In the genomic region with DNA sequence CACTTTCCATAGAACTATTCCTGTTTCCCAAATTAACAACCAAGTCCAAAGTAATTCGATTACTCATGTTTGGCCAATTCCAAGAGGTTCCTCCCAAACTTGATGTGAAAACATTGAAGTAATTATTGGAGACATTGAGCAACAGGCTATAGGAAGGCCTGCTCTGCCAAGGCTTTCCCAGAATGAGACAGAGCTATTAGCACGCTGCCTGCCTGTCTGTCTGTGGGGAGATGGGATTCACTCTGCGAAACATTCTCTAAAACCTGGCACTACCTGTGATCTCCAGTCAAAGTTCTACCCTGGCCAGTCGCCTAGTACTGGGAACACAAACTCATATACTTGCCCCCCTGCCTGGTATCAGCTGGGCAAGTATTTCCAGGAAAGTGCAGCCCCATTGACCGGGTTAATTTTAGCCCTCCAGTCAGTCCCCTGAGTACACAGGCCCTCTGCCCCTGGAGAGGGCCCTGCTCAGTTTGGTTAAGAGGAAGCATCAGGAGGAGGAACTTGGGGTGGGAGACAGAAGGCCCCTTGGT, we compare ENCODE assay signal across 8 mouse cellular contexts. TPM values are rescaled to one million over a fixed set of nuclear protein-coding genes. Genes with fewer than 3 reads are reported as not detected.
DNase-seq lines count a peak whose midpoint lies in the region; ATAC-seq and TF ChIP-seq lines count a peak whose summit lies in the region.

No protein-coding gene starts in this region.

- H3K9me3 ChIP-seq in forebrain, embryonic 11.5 days (ENCODE audit: control insufficient read depth, low read length), result no peaks in the 10 kb centered on the region
- no peaks in the 10 kb centered on the region for H3K9me3 ChIP-seq in hindbrain, embryonic 13.5 days
- no peaks in the 10 kb centered on the region for H3K9me3 ChIP-seq in liver, embryonic 11.5 days (ENCODE audit: control insufficient read depth, low read length)
- H3K9me3 ChIP-seq in stomach, embryonic 15.5 days, result no peaks in the 10 kb centered on the region

- no peak for DNase-seq in testis, postnatal 10 days (ENCODE audit: low spot score)
- DNase-seq in forebrain, embryonic 11.5 days (ENCODE audit: low spot score), result no peak
- DNase-seq in liver, embryonic 11.5 days (ENCODE audit: low spot score), result no peak
- DNase-seq in left cerebral cortex, postnatal 4 days, result no peak
- no peak for DNase-seq in cerebellum, adult 2 months

- 45% methylated on average over 5 of the region's 5 CpGs for WGBS in forebrain, embryonic 11.5 days
- 49% methylated on average over 5 of the region's 5 CpGs for WGBS in hindbrain, embryonic 13.5 days
- 23% methylated on average over 5 of the region's 5 CpGs for WGBS in liver, embryonic 11.5 days
- 16% methylated on average over 5 of the region's 5 CpGs for WGBS in stomach, embryonic 15.5 days
- 48% methylated on average over 5 of the region's 5 CpGs for WGBS in cerebellum, adult 2 months

- no peak for ATAC-seq in forebrain, embryonic 11.5 days (replicated peaks; ENCODE audit: low FRiP score)
- no peak for ATAC-seq in hindbrain, embryonic 13.5 days (ENCODE audit: low FRiP score)
- ATAC-seq in liver, embryonic 11.5 days (replicated peaks; ENCODE audit: low FRiP score), result no peak
- no peak for ATAC-seq in stomach, embryonic 15.5 days (ENCODE audit: insufficient read depth, low FRiP score, low read depth)

- no peak for TF ChIP-seq CTCF in testis, adult 2 months (IDR thresholded peaks at IDR 0.05; ENCODE audit: control insufficient read depth, insufficient read depth, insufficient replicate concordance, low read depth, low read length)
- no peak for TF ChIP-seq CTCF in cerebellum, adult 2 months (IDR thresholded peaks at IDR 0.05; ENCODE audit: borderline replicate concordance, insufficient read depth, low read depth, low read length)

- peak overlapping the region; percentile 12 for H3K27ac ChIP-seq in testis, adult 2 months (ENCODE audit: control insufficient read depth, insufficient read depth, low read depth, low read length)
- H3K27ac ChIP-seq in forebrain, embryonic 11.5 days (ENCODE audit: low read depth, low read length), result no peak overlapping the region
- H3K27ac ChIP-seq in hindbrain, embryonic 13.5 days, result peak overlapping the region; percentile 13; the same call in 1 of the 2 replicates
- H3K27ac ChIP-seq in liver, embryonic 11.5 days (ENCODE audit: low read depth, low read length), result peak overlapping the region; percentile 93
- peak overlapping the region; percentile 96 for H3K27ac ChIP-seq in stomach, embryonic 15.5 days
- H3K27ac ChIP-seq in cerebellum, adult 2 months (ENCODE audit: insufficient read depth, low read length), result no peak overlapping the region

- peaks cover 14% of the 10 kb centered on the region for H3K4me1 ChIP-seq in testis, adult 2 months (ENCODE audit: control insufficient read depth, insufficient read depth, low read length)
- peaks cover 3% of the 10 kb centered on the region; the same call in 1 of the 2 replicates for H3K4me1 ChIP-seq in forebrain, embryonic 11.5 days (replicated peaks; ENCODE audit: control insufficient read depth, insufficient read depth, low read length)
- peaks cover 43% of the 10 kb centered on the region for H3K4me1 ChIP-seq in hindbrain, embryonic 13.5 days (replicated peaks)
- peaks cover 56% of the 10 kb centered on the region for H3K4me1 ChIP-seq in liver, embryonic 11.5 days (replicated peaks; ENCODE audit: control insufficient read depth, insufficient read depth, low read length)
- H3K4me1 ChIP-seq in stomach, embryonic 15.5 days, result peaks cover 31% of the 10 kb centered on the region
- peaks cover 3% of the 10 kb centered on the region; the same call in 1 of the 2 replicates for H3K4me1 ChIP-seq in cerebellum, adult 2 months (ENCODE audit: control insufficient read depth, insufficient read depth, low read length)

- intact Hi-C loops in left cerebral cortex, postnatal 4 days (cut with DNase I), result no loop called here

- peak overlapping the region; percentile 27; the same call in 1 of the 2 replicates for H3K9ac ChIP-seq in forebrain, embryonic 11.5 days (ENCODE audit: low read length)
- peak overlapping the region; percentile 89 for H3K9ac ChIP-seq in hindbrain, embryonic 13.5 days
- H3K9ac ChIP-seq in liver, embryonic 11.5 days (ENCODE audit: low read depth, low read length), result peak overlapping the region; percentile 89
- peak overlapping the region; percentile 88; the same call in 1 of the 2 replicates for H3K9ac ChIP-seq in stomach, embryonic 15.5 days

- peak overlapping the region; percentile 83 for H3K4me3 ChIP-seq in testis, adult 2 months (ENCODE audit: control insufficient read depth, low read depth, low read length)
- H3K4me3 ChIP-seq in forebrain, embryonic 11.5 days (ENCODE audit: low read depth, low read length), result peak overlapping the region; percentile 68
- H3K4me3 ChIP-seq in hindbrain, embryonic 13.5 days, result peak overlapping the region; percentile 73
- peak overlapping the region; percentile 75 for H3K4me3 ChIP-seq in liver, embryonic 11.5 days (ENCODE audit: low read depth, low read length)
- H3K4me3 ChIP-seq in stomach, embryonic 15.5 days (replicated peaks), result peak overlapping the region; percentile 86
- H3K4me3 ChIP-seq in cerebellum, adult 2 months (replicated peaks; ENCODE audit: insufficient read depth, low read depth, low read length), result no peak overlapping the region

- peak overlapping the region; percentile 67 for H3K4me2 ChIP-seq in forebrain, embryonic 11.5 days (ENCODE audit: low read depth, low read length, severe bottlenecking)
- peak overlapping the region; percentile 81 for H3K4me2 ChIP-seq in hindbrain, embryonic 13.5 days
- peak overlapping the region; percentile 95 for H3K4me2 ChIP-seq in liver, embryonic 11.5 days
- H3K4me2 ChIP-seq in stomach, embryonic 15.5 days, result peak overlapping the region; percentile 87

- TF ChIP-seq POLR2A in testis, adult 2 months (IDR thresholded peaks at IDR 0.05; ENCODE audit: control insufficient read depth, low read depth, low read length), result no peak
- no peak for TF ChIP-seq POLR2A in cerebellum, adult 2 months (IDR thresholded peaks at IDR 0.05; ENCODE audit: borderline replicate concordance, insufficient read depth, low read length)

- no peaks in the 10 kb centered on the region for H3K36me3 ChIP-seq in testis, adult 2 months (ENCODE audit: control insufficient read depth, insufficient read depth, low read length)
- no peaks in the 10 kb centered on the region for H3K36me3 ChIP-seq in forebrain, embryonic 11.5 days (ENCODE audit: control insufficient read depth, insufficient read depth, low read length)
- no peaks in the 10 kb centered on the region for H3K36me3 ChIP-seq in hindbrain, embryonic 13.5 days
- no peaks in the 10 kb centered on the region; the same call in 1 of the 2 replicates for H3K36me3 ChIP-seq in liver, embryonic 11.5 days (ENCODE audit: control insufficient read depth, insufficient read depth, low read length)
- no peaks in the 10 kb centered on the region for H3K36me3 ChIP-seq in stomach, embryonic 15.5 days

- H3K27me3 ChIP-seq in testis, adult 2 months (ENCODE audit: control insufficient read depth, insufficient read depth, low read length), result no peaks in the 10 kb centered on the region
- no peaks in the 10 kb centered on the region for H3K27me3 ChIP-seq in forebrain, embryonic 11.5 days (ENCODE audit: control insufficient read depth, insufficient read depth, low read length)
- no peaks in the 10 kb centered on the region for H3K27me3 ChIP-seq in hindbrain, embryonic 13.5 days
- H3K27me3 ChIP-seq in liver, embryonic 11.5 days (replicated peaks; ENCODE audit: control insufficient read depth, insufficient read depth, low read length), result no peaks in the 10 kb centered on the region
- H3K27me3 ChIP-seq in stomach, embryonic 15.5 days (replicated peaks), result no peaks in the 10 kb centered on the region
- no peaks in the 10 kb centered on the region for H3K27me3 ChIP-seq in cerebellum, adult 2 months (ENCODE audit: control insufficient read depth, insufficient read depth, low read length)

RNA-seq across cellular contexts. Expression of gene B4galt1, which starts 1.5 kb away (rescaled TPM):
- 9.7 and 10.3 TPM in 2 replicates for polyA plus RNA-seq in testis, adult 2 months (2012; rRNA removed)
- polyA plus RNA-seq in forebrain, embryonic 11.5 days (2014; fragmentation: Nextera tagmentation; extraction: Ambion mirVana), result 19.3 and 20.3 TPM in 2 replicates
- polyA plus RNA-seq in hindbrain, embryonic 13.5 days (2015; fragmentation: Nextera tagmentation; extraction: Ambion mirVana), result 9.0 and 9.6 TPM in 2 replicates
- polyA plus RNA-seq in liver, embryonic 11.5 days (2014; fragmentation: Nextera tagmentation; extraction: Ambion mirVana), result 49.0 and 50.4 TPM in 2 replicates
- 47.2 and 47.8 TPM in 2 replicates for polyA plus RNA-seq in stomach, embryonic 15.5 days (2015; fragmentation: Nextera tagmentation; extraction: Ambion mirVana)
- 1 to 10 TPM; 6.7 TPM for total RNA-seq in left cerebral cortex, postnatal 4 days (2021)
- polyA plus RNA-seq in cerebellum, adult 2 months (2012; rRNA removed), result 3.2 and 3.5 TPM in 2 replicates

Comparison
In these comparisons a context has a peak if more than half of its experiments do, and no peak if none do; other contexts are left out.
1. H3K27ac ChIP-seq: peak in testis, adult 2 months (single experiment), hindbrain, embryonic 13.5 days (single experiment), liver, embryonic 11.5 days (single experiment) and stomach, embryonic 15.5 days (single experiment); none in forebrain, embryonic 11.5 days (single experiment) and cerebellum, adult 2 months (single experiment).
2. H3K9ac ChIP-seq: peak in every context shown above with its lines; median percentile 89 in hindbrain, embryonic 13.5 days; 89 in liver, embryonic 11.5 days; 88 in stomach, embryonic 15.5 days; 27 in forebrain, embryonic 11.5 days.
3. Peak in every context shown above with its lines, with median percentiles within 50 percentile points of each other: H3K4me2 ChIP-seq.